Mouse (Mus musculus) heart, embryonic 11.5 days (tissue): Measurements from ENCODE around the gene Ubox5. TPM values are rescaled to one million over a fixed set of nuclear protein-coding genes. Genes with fewer than 3 reads are reported as not detected.

Source experiments
- ATAC-seq: fragments of 200-750 bp; cut with Nextera tagmentation; replicated peaks from 2 replicates; pipeline ENCODE4 v1.8.0; 2017; ENCODE audit warnings: moderate library complexity; ENCODE audit not compliant: insufficient number of reproducible peaks, low FRiP score, low TSS enrichment
- H3K27ac ChIP-seq: fragments of 300-500 bp; sonication (generic); 2 replicates; pipeline ENCODE4 v1.5.1; 2014; ENCODE audit warnings: mild to moderate bottlenecking, low read depth, low read length
- H3K27me3 ChIP-seq: fragments of 300-500 bp; sonication (generic); 2 replicates; pipeline ENCODE4 v1.6.1; 2014; ENCODE audit warnings: mild to moderate bottlenecking, low read length, mixed read lengths; ENCODE audit not compliant: control insufficient read depth, insufficient read depth
- H3K36me3 ChIP-seq: fragments of 300-500 bp; sonication (generic); 2 replicates; pipeline ENCODE4 v1.6.1; 2014; ENCODE audit warnings: mild to moderate bottlenecking, low read length, moderate library complexity, mixed read lengths; ENCODE audit not compliant: control insufficient read depth, insufficient read depth
- H3K4me1 ChIP-seq: fragments of 300-500 bp; sonication (generic); 2 replicates; pipeline ENCODE4 v1.6.1; 2014; ENCODE audit warnings: low read length; ENCODE audit not compliant: control insufficient read depth, insufficient read depth
- H3K4me2 ChIP-seq: fragments of 300-500 bp; sonication (generic); 2 replicates; pipeline ENCODE4 v1.6.1; 2014; ENCODE audit warnings: mild to moderate bottlenecking, moderate library complexity
- H3K4me3 ChIP-seq: fragments of 300-500 bp; sonication (generic); 2 replicates; pipeline ENCODE4 v1.5.1; 2014; ENCODE audit warnings: low read depth, low read length
- H3K9ac ChIP-seq: fragments of 300-500 bp; sonication (generic); 2 replicates; pipeline ENCODE4 v1.6.1; 2014; ENCODE audit warnings: mild to moderate bottlenecking, low read depth, low read length, moderate library complexity
- H3K9me3 ChIP-seq: fragments of 300-500 bp; sonication (generic); replicated peaks from 2 replicates; pipeline ENCODE4 v1.6.1; 2016; ENCODE audit warnings: low read length; ENCODE audit not compliant: control insufficient read depth
- WGBS: fragments of 180-500 bp; shearing (Covaris S2); extraction: QIAGEN DNeasy Blood & Tissue Kit; methylation state at CpG from one replicate; pipeline ENCODE4 v1.1.7; 2014; ENCODE audit not compliant: insufficient replicate concordance; 5-methylcytosine and 5-hydroxymethylcytosine counted together
- polyA plus RNA-seq: library from polyadenylated mRNA; unstranded; fragments of >200 nt; fragmentation: Nextera tagmentation; extraction: Ambion mirVana; gene quantifications from 2 replicates; pipeline ENCODE4 v1.2.1, GENCODE M21; 2014

The Ubox5 gene
- polyA plus RNA-seq: 8.9 and 10.4 TPM in 2 replicates

GRCm38 (mm10) chr2:130629839-130630203 is at the start of gene Ubox5, which contains the start of gene Fastkd5:
Ubox5 (minus strand) TSS chr2:130630038.
Fastkd5 (minus strand) TSS chr2:130630027.
- H3K27me3 ChIP-seq: peaks cover 19% of the 10 kb centered on the region
- peak within 1 kb of the TSS; percentile 88 for H3K9ac ChIP-seq
- H3K4me3 ChIP-seq: peak within 1 kb of the TSS; percentile 94
- H3K4me1 ChIP-seq: peaks cover 10% of the 10 kb centered on the region; the same call in 1 of the 2 replicates
- peak within 1 kb of the TSS; percentile 62 for H3K27ac ChIP-seq
- ATAC-seq: peak; percentile 79; the same call in 1 of the 2 replicates
- H3K4me2 ChIP-seq: peak within 1 kb of the TSS; percentile 76
- peaks cover 5% of the 10 kb centered on the region for H3K36me3 ChIP-seq
- no peaks in the 10 kb centered on the region for H3K9me3 ChIP-seq
- under 1% methylated on average over 23 of the region's 25 CpGs for WGBS

- Histone ChIP-seq H3K9me3 (no peaks in the 10 kb centered on the region), H3K4me1 (no peaks in the 10 kb centered on the region), H3K27ac (no peak overlapping the region), H3K36me3 (peaks cover 41% of the 10 kb centered on the region), H3K27me3 (no peaks in the 10 kb centered on the region), H3K4me3 (no peak overlapping the region), H3K9ac (no peak overlapping the region), H3K4me2 (no peak overlapping the region)
- ATAC-seq: no peak
- 92% methylated on average over 12 of the region's 12 CpGs for WGBS
Measured at GRCm38 (mm10) chr2:130679154-130679553, 49.3 kb upstream of the Ubox5 start.

DNA sequence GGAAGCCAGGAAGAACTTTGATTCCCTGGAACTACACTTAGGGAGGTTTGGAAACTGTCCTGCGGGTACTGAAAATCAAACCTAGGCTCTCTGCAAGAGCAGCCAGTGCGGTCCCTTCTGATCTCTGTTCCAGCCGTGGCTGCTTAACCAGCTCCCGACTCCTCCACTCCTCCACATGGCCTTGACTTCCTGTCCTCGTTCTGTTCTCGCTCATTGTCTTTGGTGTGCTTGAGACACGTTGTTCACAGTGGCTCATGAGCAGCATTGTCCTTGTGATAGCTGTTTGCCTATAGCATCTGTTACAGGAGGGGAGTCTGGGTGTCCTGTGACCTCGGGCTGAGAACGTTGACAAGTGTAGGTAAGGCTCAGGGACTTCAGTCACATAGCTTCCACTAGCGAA is 47.4 kb upstream of the Ubox5 start:
- Histone ChIP-seq H3K4me2 (no peak overlapping the region), H3K36me3 (peaks cover 49% of the 10 kb centered on the region), H3K9me3 (no peaks in the 10 kb centered on the region), H3K27me3 (no peaks in the 10 kb centered on the region), H3K27ac (no peak overlapping the region), H3K4me3 (no peak overlapping the region), H3K9ac (no peak overlapping the region), H3K4me1 (no peaks in the 10 kb centered on the region)
- WGBS: 82% methylated on average over 10 of the region's 10 CpGs
- ATAC-seq: no peak

GRCm38 (mm10) chr2:130667559-130667958 is 37.7 kb upstream of the Ubox5 start, which contains the start of gene Itpa:
Itpa (plus strand) TSS chr2:130667610.
- peak; percentile 56 for ATAC-seq
- Histone ChIP-seq H3K4me3 (peak within 1 kb of the TSS; percentile 66), H3K4me1 (peaks cover 15% of the 10 kb centered on the region), H3K4me2 (peak within 1 kb of the TSS; percentile 94), H3K9me3 (no peaks in the 10 kb centered on the region), H3K27ac (peak within 1 kb of the TSS; percentile 67), H3K9ac (peak within 1 kb of the TSS; percentile 71), H3K36me3 (peaks cover 5% of the 10 kb centered on the region; the same call in 1 of the 2 replicates), H3K27me3 (no peaks in the 10 kb centered on the region)
- WGBS: under 1% methylated on average over 31 of the region's 31 CpGs

DNA sequence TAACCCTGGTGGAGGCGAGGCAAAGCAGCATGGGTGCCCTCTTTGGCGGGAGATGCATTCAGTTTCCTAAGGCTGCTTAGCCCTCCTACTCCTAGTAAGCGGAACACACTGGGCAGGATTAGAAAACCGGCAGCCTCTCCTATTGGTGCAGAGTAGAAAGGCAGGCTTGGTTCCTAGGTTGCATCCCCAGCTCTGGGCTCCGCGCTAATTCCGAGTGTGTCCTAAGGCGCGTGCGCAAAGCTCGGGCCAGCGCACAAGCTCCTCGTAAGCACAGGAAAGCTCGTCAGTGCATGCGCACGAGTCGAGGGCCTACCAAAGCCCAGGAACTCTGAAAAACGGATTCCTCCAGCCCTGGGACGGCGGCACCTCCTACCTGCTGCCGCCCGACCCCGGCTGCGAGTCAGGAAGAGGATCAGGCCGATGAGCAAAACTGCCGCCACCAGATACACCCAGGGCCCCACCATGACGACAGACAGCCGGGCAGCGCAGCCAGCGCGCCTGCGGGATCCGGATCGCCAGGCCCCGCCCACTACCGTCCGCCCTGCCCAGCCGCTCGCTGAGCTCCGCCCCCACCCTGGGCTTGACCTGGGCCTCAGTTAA is 34.4 kb upstream of the Ubox5 start, which contains the start of gene Ddrgk1:
Gene Ddrgk1, minus strand, starts transcription at position 558 of the 600 bp plus-strand sequence.
- H3K4me2 ChIP-seq: peak within 1 kb of the TSS; percentile 80
- no peaks in the 10 kb centered on the region for H3K27me3 ChIP-seq
- H3K9ac ChIP-seq: peak within 1 kb of the TSS; percentile 87
- H3K27ac ChIP-seq: peak within 1 kb of the TSS; percentile 95
- no peaks in the 10 kb centered on the region for H3K9me3 ChIP-seq
- peaks cover 15% of the 10 kb centered on the region for H3K4me1 ChIP-seq
- peaks cover 11% of the 10 kb centered on the region; the same call in 1 of the 2 replicates for H3K36me3 ChIP-seq
- peak within 1 kb of the TSS; percentile 52 for H3K4me3 ChIP-seq
- under 1% methylated on average over 40 of the region's 40 CpGs for WGBS
- peak; percentile 94 for ATAC-seq

GRCm38 (mm10) chr2:130663342-130663741 is 33.5 kb upstream of the Ubox5 start:
- peaks cover 11% of the 10 kb centered on the region; the same call in 1 of the 2 replicates for H3K36me3 ChIP-seq
- peak overlapping the region; percentile 80 for H3K4me2 ChIP-seq
- ATAC-seq: no peak
- 86% methylated on average over 11 of the region's 11 CpGs for WGBS
- peaks cover 13% of the 10 kb centered on the region for H3K4me1 ChIP-seq
- H3K9ac ChIP-seq: peak overlapping the region; percentile 35; the same call in 1 of the 2 replicates
- H3K4me3 ChIP-seq: peak overlapping the region; percentile 52
- no peaks in the 10 kb centered on the region for H3K9me3 ChIP-seq
- H3K27me3 ChIP-seq: no peaks in the 10 kb centered on the region
- no peak overlapping the region for H3K27ac ChIP-seq

DNA sequence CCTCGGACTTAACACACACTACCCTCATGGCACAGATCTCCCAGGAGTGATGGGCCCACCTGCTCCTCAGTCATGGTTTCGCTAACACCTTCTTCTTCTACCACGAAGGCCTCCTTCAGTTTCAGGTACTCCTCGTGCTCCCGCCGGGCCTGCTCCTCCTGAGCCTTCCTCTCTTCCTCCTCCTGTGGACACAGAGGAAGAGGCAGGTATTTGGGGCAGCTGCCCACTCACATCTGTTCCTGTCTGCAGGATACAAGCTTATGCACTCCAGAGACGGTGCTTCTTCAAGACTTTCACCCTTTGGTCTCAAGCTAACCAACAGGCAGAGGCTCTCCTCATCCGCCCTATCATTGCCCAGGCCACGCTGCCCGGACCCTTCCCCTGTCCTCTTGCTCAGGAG is 28.7 kb upstream of the Ubox5 start:
- peaks cover 31% of the 10 kb centered on the region for H3K36me3 ChIP-seq

DNA sequence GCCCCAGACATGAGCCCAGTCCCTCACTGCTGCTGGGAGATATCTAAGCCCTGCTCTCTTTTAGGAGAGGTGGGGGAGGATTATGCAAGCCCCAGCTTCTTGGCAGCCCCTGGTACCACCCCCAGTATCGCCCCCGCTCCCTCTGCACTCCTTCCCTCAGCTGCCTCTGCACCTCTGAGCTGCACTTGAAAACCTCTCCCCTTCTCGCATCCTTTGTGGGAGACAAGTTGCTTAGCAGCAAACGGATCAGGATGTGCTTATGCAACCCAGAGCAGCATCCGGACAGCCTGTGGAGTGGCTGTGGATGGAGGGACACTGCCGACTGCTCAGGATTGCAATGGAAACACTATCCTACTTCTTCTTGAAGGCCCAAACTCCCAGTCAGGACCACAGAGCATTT is 27.7 kb upstream of the Ubox5 start:
- H3K4me3 ChIP-seq: no peak overlapping the region
- WGBS: 83% methylated on average over 6 of the region's 6 CpGs
- H3K4me2 ChIP-seq: no peak overlapping the region
- no peak overlapping the region for H3K27ac ChIP-seq
- H3K27me3 ChIP-seq: no peaks in the 10 kb centered on the region
- no peaks in the 10 kb centered on the region for H3K4me1 ChIP-seq
- H3K36me3 ChIP-seq: peaks cover 31% of the 10 kb centered on the region
- H3K9ac ChIP-seq: no peak overlapping the region
- no peak for ATAC-seq
- H3K9me3 ChIP-seq: no peaks in the 10 kb centered on the region

More for the DNA sequence above, 28.7 kb upstream of the Ubox5 start:
- 94% methylated on average over 10 of the region's 10 CpGs for WGBS
- H3K4me2 ChIP-seq: no peak overlapping the region
- no peaks in the 10 kb centered on the region for H3K27me3 ChIP-seq
- H3K9ac ChIP-seq: no peak overlapping the region
- H3K4me3 ChIP-seq: no peak overlapping the region
- H3K4me1 ChIP-seq: peaks cover 6% of the 10 kb centered on the region
- H3K9me3 ChIP-seq: no peaks in the 10 kb centered on the region
- H3K27ac ChIP-seq: no peak overlapping the region
- no peak for ATAC-seq

DNA sequence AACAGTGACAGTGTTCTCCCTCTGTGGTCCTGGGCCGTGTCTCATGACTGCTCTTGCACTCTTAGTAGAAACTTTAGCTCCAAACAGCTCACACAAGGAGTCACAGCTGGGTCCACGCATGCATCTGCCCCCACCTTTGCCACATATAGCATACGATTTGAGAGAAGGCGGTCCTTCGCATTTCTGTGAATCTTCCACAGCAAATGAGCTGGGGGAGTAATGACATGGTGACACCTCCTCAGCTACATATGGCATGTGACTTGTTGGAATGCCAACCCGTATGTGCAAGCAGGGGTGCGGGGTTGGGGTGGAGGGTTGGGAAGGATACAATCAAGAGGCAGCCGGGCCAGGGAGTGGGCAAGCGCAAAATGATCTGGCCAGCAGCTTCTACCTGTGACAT is 26.7 kb upstream of the Ubox5 start:
- ATAC-seq: no peak
- peaks cover 28% of the 10 kb centered on the region for H3K36me3 ChIP-seq
- no peak overlapping the region for H3K4me2 ChIP-seq
- no peaks in the 10 kb centered on the region for H3K9me3 ChIP-seq
- H3K27ac ChIP-seq: peak overlapping the region; percentile 76
- no peaks in the 10 kb centered on the region for H3K27me3 ChIP-seq
- 86% methylated on average over 9 of the region's 9 CpGs for WGBS
- H3K9ac ChIP-seq: no peak overlapping the region
- H3K4me3 ChIP-seq: no peak overlapping the region
- no peaks in the 10 kb centered on the region for H3K4me1 ChIP-seq
